ENCODE assay signal across 17 mouse cellular contexts in genomic region chr2:112491629-112492028, GRCm38 (mm10). TPM values are rescaled to one million over a fixed set of nuclear protein-coding genes. Genes with fewer than 3 reads are reported as not detected.
DNase-seq lines count a peak whose midpoint lies in the region; ATAC-seq and TF ChIP-seq lines count a peak whose summit lies in the region.
"Had no signal": no experiment of that assay in that cellular context is flagged by ENCODE, and none has a peak within 500 bp of the region (broad histone marks: within the 10 kb centered on the region; RNA-seq: fewer than 3 reads in every experiment).

No protein-coding gene starts in this region.

- TF ChIP-seq POLR2A in CH12.LX (IDR thresholded peaks at IDR 0.05; ENCODE audit: low read depth, low read length), result no peak

- H3K4me1 ChIP-seq in forebrain, embryonic 15.5 days, result peaks cover 12% of the 10 kb centered on the region
- H3K4me1 ChIP-seq in forebrain, embryonic 11.5 days (replicated peaks; ENCODE audit: control insufficient read depth, insufficient read depth, low read length), result no peaks in the 10 kb centered on the region
- H3K4me1 ChIP-seq in liver, embryonic 12.5 days, result peaks cover 29% of the 10 kb centered on the region
- H3K4me1 ChIP-seq in liver, embryonic 11.5 days (replicated peaks; ENCODE audit: control insufficient read depth, insufficient read depth, low read length), result peaks cover 12% of the 10 kb centered on the region
- peaks cover 0 to 8% of the 10 kb centered on the region in 2 experiments; a peak in 2 of 4 replicates for H3K4me1 ChIP-seq in CH12.LX (ENCODE audit: control insufficient read depth in 1 of 2, insufficient read depth in 2 of 2)
- H3K4me1 ChIP-seq in liver, postnatal 0 days (ENCODE audit: insufficient read depth), result peaks cover 6% of the 10 kb centered on the region
- no peaks in the 10 kb centered on the region for H3K4me1 ChIP-seq in intestine, embryonic 15.5 days (replicated peaks)

- no peak for TF ChIP-seq CTCF in CH12.LX (conservative IDR thresholded peaks at IDR 0.05 in 1 of 2, IDR thresholded peaks at IDR 0.05 in 1 of 2; ENCODE audit: low read depth in 2 of 2, low read length in 2 of 2)
- no peak for TF ChIP-seq CTCF in liver, postnatal 0 days (IDR thresholded peaks at IDR 0.05; ENCODE audit: low read depth)

- TF ChIP-seq RAD21 in CH12.LX (IDR thresholded peaks at IDR 0.05; ENCODE audit: low read depth, low read length), result no peak

- TF ChIP-seq EP300 in CH12.LX (IDR thresholded peaks at IDR 0.05; ENCODE audit: low read length), result no peak
- no peak for TF ChIP-seq EP300 in liver, postnatal 0 days (IDR thresholded peaks at IDR 0.05; ENCODE audit: low read depth)

- 0 out of 2 replicates have a peak overlapping the region, but pooled peaks have one; percentile 95 for H3K9ac ChIP-seq in forebrain, embryonic 15.5 days (replicated peaks)
- no peak overlapping the region for H3K9ac ChIP-seq in forebrain, embryonic 11.5 days (ENCODE audit: low read length)
- no peak overlapping the region for H3K9ac ChIP-seq in liver, embryonic 12.5 days
- H3K9ac ChIP-seq in liver, embryonic 11.5 days (ENCODE audit: low read depth, low read length), result no peak overlapping the region
- H3K9ac ChIP-seq in CH12.LX (ENCODE audit: insufficient read depth, low read depth), result 0 out of 2 replicates have a peak overlapping the region, but pooled peaks have one; percentile 30
- no peak overlapping the region for H3K9ac ChIP-seq in liver, postnatal 0 days (replicated peaks)
- no peak overlapping the region for H3K9ac ChIP-seq in intestine, embryonic 15.5 days

- H3K4me2 ChIP-seq in forebrain, embryonic 15.5 days (replicated peaks), result no peak overlapping the region
- H3K4me2 ChIP-seq in forebrain, embryonic 11.5 days (ENCODE audit: low read depth, low read length, severe bottlenecking), result no peak overlapping the region
- peak overlapping the region; percentile 92 for H3K4me2 ChIP-seq in liver, embryonic 12.5 days
- no peak overlapping the region; the same call in 1 of the 2 replicates for H3K4me2 ChIP-seq in liver, embryonic 11.5 days
- peak overlapping the region; percentile 40 for H3K4me2 ChIP-seq in CH12.LX (ENCODE audit: insufficient read depth, low read depth, poor library complexity, severe bottlenecking)
- H3K4me2 ChIP-seq in liver, postnatal 0 days (ENCODE audit: low read depth, low read length), result 0 out of 2 replicates have a peak overlapping the region, but pooled peaks have one; percentile 76
- H3K4me2 ChIP-seq in intestine, embryonic 15.5 days (replicated peaks), result no peak overlapping the region

- WGBS in forebrain, embryonic 15.5 days, result 66% methylated on average over 5 of the region's 5 CpGs
- 68% methylated on average over 5 of the region's 5 CpGs for WGBS in forebrain, embryonic 11.5 days
- WGBS in liver, embryonic 12.5 days (ENCODE audit: insufficient replicate concordance), result 64% methylated on average over 5 of the region's 5 CpGs
- 73% methylated on average over 5 of the region's 5 CpGs for WGBS in liver, embryonic 11.5 days
- WGBS in liver, postnatal 0 days (ENCODE audit: insufficient replicate concordance), result 71% methylated on average over 5 of the region's 5 CpGs
- WGBS in intestine, embryonic 15.5 days, result 65% methylated on average over 5 of the region's 5 CpGs

- no peak overlapping the region for H3K27ac ChIP-seq in forebrain, embryonic 15.5 days (replicated peaks)
- H3K27ac ChIP-seq in forebrain, embryonic 11.5 days (ENCODE audit: low read depth, low read length), result no peak overlapping the region
- no peak overlapping the region for H3K27ac ChIP-seq in liver, embryonic 12.5 days
- no peak overlapping the region for H3K27ac ChIP-seq in liver, embryonic 11.5 days (ENCODE audit: low read depth, low read length)
- H3K27ac ChIP-seq in CH12.LX (ENCODE audit: insufficient read depth, low read depth), result no peak overlapping the region
- H3K27ac ChIP-seq in liver, postnatal 0 days (ENCODE audit: low read depth), result no peak overlapping the region
- H3K27ac ChIP-seq in intestine, embryonic 15.5 days, result no peak overlapping the region

- no peaks in the 10 kb centered on the region for H3K36me3 ChIP-seq in forebrain, embryonic 15.5 days
- H3K36me3 ChIP-seq in forebrain, embryonic 11.5 days (ENCODE audit: control insufficient read depth, insufficient read depth, low read length), result no peaks in the 10 kb centered on the region
- no peaks in the 10 kb centered on the region for H3K36me3 ChIP-seq in liver, embryonic 12.5 days
- no peaks in the 10 kb centered on the region for H3K36me3 ChIP-seq in liver, embryonic 11.5 days (ENCODE audit: control insufficient read depth, insufficient read depth, low read length)
- H3K36me3 ChIP-seq in CH12.LX (replicated peaks in 1 of 2; ENCODE audit: control insufficient read depth in 1 of 2, insufficient read depth in 1 of 2, low read length in 1 of 2), result peaks cover 0 to 2% of the 10 kb centered on the region in 2 experiments
- no peaks in the 10 kb centered on the region for H3K36me3 ChIP-seq in liver, postnatal 0 days (replicated peaks; ENCODE audit: insufficient read depth, low read length)
- H3K36me3 ChIP-seq in intestine, embryonic 15.5 days, result no peaks in the 10 kb centered on the region
- H3K36me3 ChIP-seq: embryonic facial prominence, embryonic 13.5 days; heart, embryonic 15.5 days; limb, embryonic 15.5 days had no signal

- no peak for DNase-seq in forebrain, embryonic 11.5 days (ENCODE audit: low spot score)
- DNase-seq in liver, embryonic 11.5 days (ENCODE audit: low spot score), result no peak
- no peak for DNase-seq in CH12.LX (ENCODE audit: extremely low read depth)
- no peak for DNase-seq in liver, postnatal 0 days
- no peak for DNase-seq in adrenal gland, postnatal 25 days
- DNase-seq: B cell, adult 2 months; gastrocnemius, postnatal 14 days; kidney, postnatal 14 days; right cerebral cortex, adult 18-20 months had no signal

- no peaks in the 10 kb centered on the region for H3K9me3 ChIP-seq in forebrain, embryonic 15.5 days
- no peaks in the 10 kb centered on the region for H3K9me3 ChIP-seq in forebrain, embryonic 11.5 days (ENCODE audit: control insufficient read depth, low read length)
- no peaks in the 10 kb centered on the region for H3K9me3 ChIP-seq in liver, embryonic 12.5 days (replicated peaks)
- no peaks in the 10 kb centered on the region for H3K9me3 ChIP-seq in liver, embryonic 11.5 days (ENCODE audit: control insufficient read depth, low read length)
- no peaks in the 10 kb centered on the region for H3K9me3 ChIP-seq in CH12.LX (replicated peaks; ENCODE audit: low read length)
- no peaks in the 10 kb centered on the region for H3K9me3 ChIP-seq in liver, postnatal 0 days (ENCODE audit: low read length)
- H3K9me3 ChIP-seq in intestine, embryonic 15.5 days, result no peaks in the 10 kb centered on the region
- H3K9me3 ChIP-seq: embryonic facial prominence, embryonic 13.5 days; heart, embryonic 15.5 days; limb, embryonic 15.5 days had no signal

- no peaks in the 10 kb centered on the region for H3K27me3 ChIP-seq in forebrain, embryonic 15.5 days
- H3K27me3 ChIP-seq in forebrain, embryonic 11.5 days (ENCODE audit: control insufficient read depth, insufficient read depth, low read length), result no peaks in the 10 kb centered on the region
- no peaks in the 10 kb centered on the region for H3K27me3 ChIP-seq in liver, embryonic 12.5 days (replicated peaks)
- no peaks in the 10 kb centered on the region for H3K27me3 ChIP-seq in liver, embryonic 11.5 days (replicated peaks; ENCODE audit: control insufficient read depth, insufficient read depth, low read length)
- H3K27me3 ChIP-seq in CH12.LX (replicated peaks), result no peaks in the 10 kb centered on the region
- no peaks in the 10 kb centered on the region for H3K27me3 ChIP-seq in liver, postnatal 0 days (ENCODE audit: insufficient read depth, low read length)
- no peaks in the 10 kb centered on the region for H3K27me3 ChIP-seq in intestine, embryonic 15.5 days (replicated peaks)
- H3K27me3 ChIP-seq: embryonic facial prominence, embryonic 13.5 days; heart, embryonic 15.5 days; limb, embryonic 15.5 days had no signal

- in situ Hi-C loops in CH12.LX (cut with MboI; ENCODE audit: low pct_ligation_motif_present, low pct_unique_long_range_greater_than_20kb, low sequenced_read_pairs), result no loop called here

- no peak overlapping the region for H3K4me3 ChIP-seq in forebrain, embryonic 15.5 days
- H3K4me3 ChIP-seq in forebrain, embryonic 11.5 days (ENCODE audit: low read depth, low read length), result no peak overlapping the region
- no peak overlapping the region for H3K4me3 ChIP-seq in liver, embryonic 12.5 days
- no peak overlapping the region; the same call in 1 of the 2 replicates for H3K4me3 ChIP-seq in liver, embryonic 11.5 days (ENCODE audit: low read depth, low read length)
- H3K4me3 ChIP-seq in CH12.LX (replicated peaks in 1 of 3; ENCODE audit: low read depth in 2 of 3, low read length in 2 of 3, poor library complexity in 1 of 3), result no peak overlapping the region
- H3K4me3 ChIP-seq in liver, postnatal 0 days (ENCODE audit: low read depth, low read length), result no peak overlapping the region
- H3K4me3 ChIP-seq in intestine, embryonic 15.5 days (replicated peaks), result no peak overlapping the region

- dilution Hi-C loops in CH12.LX (cut with MboI; ENCODE audit: extremely low pct_ligation_motif_present, extremely low pct_unique_long_range_greater_than_20kb, low sequenced_read_pairs), result no loop called here

- no peak for ATAC-seq in forebrain, embryonic 15.5 days (replicated peaks)
- ATAC-seq in forebrain, embryonic 11.5 days (replicated peaks; ENCODE audit: low FRiP score), result no peak
- no peak for ATAC-seq in liver, embryonic 12.5 days
- ATAC-seq in liver, embryonic 11.5 days (replicated peaks; ENCODE audit: low FRiP score), result no peak
- no peak for ATAC-seq in liver, postnatal 0 days
- no peak for ATAC-seq in intestine, embryonic 15.5 days
- ATAC-seq: hindbrain, postnatal 0 days had no signal

- H3K79me2 ChIP-seq in CH12.LX (replicated peaks; ENCODE audit: control insufficient read depth, extremely low read depth, insufficient read depth, poor library complexity, severe bottlenecking), result no peaks in the 10 kb centered on the region

RNA-seq across cellular contexts. Expression of gene Aven, which starts 1.1 kb away (rescaled TPM):
- 3.6 and 3.7 TPM in 2 replicates for polyA plus RNA-seq in forebrain, embryonic 15.5 days (2015; fragmentation: Nextera tagmentation; extraction: Ambion mirVana)
- polyA plus RNA-seq in forebrain, embryonic 11.5 days (2014; fragmentation: Nextera tagmentation; extraction: Ambion mirVana), result 5.2 and 6.1 TPM in 2 replicates
- 14.2 TPM in 2 replicates for polyA plus RNA-seq in liver, embryonic 12.5 days (2016; fragmentation: Nextera tagmentation; extraction: Ambion mirVana)
- 13.6 and 14.1 TPM in 2 replicates for polyA plus RNA-seq in liver, embryonic 11.5 days (2014; fragmentation: Nextera tagmentation; extraction: Ambion mirVana)
- total RNA-seq in CH12.LX (2012; rRNA removed) (21.2 and 22.9 TPM in 2 replicates), CH12.LX (2014; rRNA removed) (33.9 and 40.1 TPM in 2 replicates)
- 44.3 and 58.5 TPM in 2 replicates for polyA plus RNA-seq in CH12.LX (2012; ENCODE audit: insufficient read length, low read depth)
- 3.2 and 3.6 TPM in 2 replicates for polyA plus RNA-seq in liver, postnatal 0 days (2015; fragmentation: Nextera tagmentation; extraction: Ambion mirVana)
- total RNA-seq in adrenal gland, postnatal 25 days (2021), result 19.2 and 21.4 TPM in 2 replicates
- 8.4 and 11.9 TPM in 2 replicates for polyA plus RNA-seq in intestine, embryonic 15.5 days (2015; fragmentation: Nextera tagmentation; extraction: Ambion mirVana)

RNA-seq across cellular contexts. Expression of gene Chrm5, which starts 11.1 kb away (rescaled TPM):
- polyA plus RNA-seq in forebrain, embryonic 15.5 days (2015; fragmentation: Nextera tagmentation; extraction: Ambion mirVana), result 0.56 and 0.83 TPM in 2 replicates
- 0.27 TPM in 1 of 2 replicates, not detected in the other for polyA plus RNA-seq in forebrain, embryonic 11.5 days (2014; fragmentation: Nextera tagmentation; extraction: Ambion mirVana)
- not detected in 2 replicates for polyA plus RNA-seq in liver, embryonic 12.5 days (2016; fragmentation: Nextera tagmentation; extraction: Ambion mirVana)
- polyA plus RNA-seq in liver, embryonic 11.5 days (2014; fragmentation: Nextera tagmentation; extraction: Ambion mirVana), result not detected in 2 replicates
- total RNA-seq in CH12.LX (2012; rRNA removed), result not detected in 2 replicates
- not detected in 2 replicates for total RNA-seq in CH12.LX (2014; rRNA removed)
- not detected in 2 replicates for polyA plus RNA-seq in CH12.LX (2012; ENCODE audit: insufficient read length, low read depth)
- polyA plus RNA-seq in liver, postnatal 0 days (2015; fragmentation: Nextera tagmentation; extraction: Ambion mirVana), result not detected in 2 replicates
- not detected in 2 replicates for total RNA-seq in adrenal gland, postnatal 25 days (2021)
- 0.09 TPM in 1 of 2 replicates, not detected in the other for polyA plus RNA-seq in intestine, embryonic 15.5 days (2015; fragmentation: Nextera tagmentation; extraction: Ambion mirVana)
- total RNA-seq: gastrocnemius, postnatal 14 days had no signal
- polyA plus RNA-seq: embryonic facial prominence, embryonic 13.5 days; heart, embryonic 15.5 days; neural tube, embryonic 11.5 days had no signal

RNA-seq across cellular contexts. Expression of gene Emc7, which starts 36.8 kb away (rescaled TPM):
- polyA plus RNA-seq in forebrain, embryonic 15.5 days (2015; fragmentation: Nextera tagmentation; extraction: Ambion mirVana), result 14.2 and 16.2 TPM in 2 replicates
- 9.9 and 11.6 TPM in 2 replicates for polyA plus RNA-seq in forebrain, embryonic 11.5 days (2014; fragmentation: Nextera tagmentation; extraction: Ambion mirVana)
- 15.3 and 16.1 TPM in 2 replicates for polyA plus RNA-seq in liver, embryonic 12.5 days (2016; fragmentation: Nextera tagmentation; extraction: Ambion mirVana)
- polyA plus RNA-seq in liver, embryonic 11.5 days (2014; fragmentation: Nextera tagmentation; extraction: Ambion mirVana), result 19.9 and 20.2 TPM in 2 replicates
- total RNA-seq in CH12.LX (2012; rRNA removed) (16.5 and 17.7 TPM in 2 replicates), CH12.LX (2014; rRNA removed) (25.6 and 28.3 TPM in 2 replicates)
- 21.3 and 26.6 TPM in 2 replicates for polyA plus RNA-seq in CH12.LX (2012; ENCODE audit: insufficient read length, low read depth)
- polyA plus RNA-seq in liver, postnatal 0 days (2015; fragmentation: Nextera tagmentation; extraction: Ambion mirVana), result 19.1 and 19.2 TPM in 2 replicates
- total RNA-seq in adrenal gland, postnatal 25 days (2021), result 28.3 and 30.8 TPM in 2 replicates
- 19.6 and 20.6 TPM in 2 replicates for polyA plus RNA-seq in intestine, embryonic 15.5 days (2015; fragmentation: Nextera tagmentation; extraction: Ambion mirVana)

Comparison
In these comparisons a context has a peak if more than half of its experiments do, and no peak if none do; other contexts are left out.
1. H3K4me2 ChIP-seq: peak in liver, embryonic 12.5 days (single experiment), CH12.LX (single experiment) and liver, postnatal 0 days (single experiment); none in forebrain, embryonic 15.5 days (single experiment), forebrain, embryonic 11.5 days (single experiment), liver, embryonic 11.5 days (single experiment) and intestine, embryonic 15.5 days (single experiment).
2. H3K9ac ChIP-seq: peak in forebrain, embryonic 15.5 days (single experiment) and CH12.LX (single experiment); none in forebrain, embryonic 11.5 days (single experiment), liver, embryonic 12.5 days (single experiment), liver, embryonic 11.5 days (single experiment), liver, postnatal 0 days (single experiment) and intestine, embryonic 15.5 days (single experiment).